Mouse (Mus musculus) kidney, adult 11 months (tissue): Measurements from ENCODE around the gene Brf1.
A peak's percentile ranks its signal among the peaks of the same experiment; 100 is the strongest.

ENCODE experiments used
- DNase-seq: peaks from one replicate; pipeline ENCODE4 v3.0.0; 2022

Gene Brf1

DNA sequence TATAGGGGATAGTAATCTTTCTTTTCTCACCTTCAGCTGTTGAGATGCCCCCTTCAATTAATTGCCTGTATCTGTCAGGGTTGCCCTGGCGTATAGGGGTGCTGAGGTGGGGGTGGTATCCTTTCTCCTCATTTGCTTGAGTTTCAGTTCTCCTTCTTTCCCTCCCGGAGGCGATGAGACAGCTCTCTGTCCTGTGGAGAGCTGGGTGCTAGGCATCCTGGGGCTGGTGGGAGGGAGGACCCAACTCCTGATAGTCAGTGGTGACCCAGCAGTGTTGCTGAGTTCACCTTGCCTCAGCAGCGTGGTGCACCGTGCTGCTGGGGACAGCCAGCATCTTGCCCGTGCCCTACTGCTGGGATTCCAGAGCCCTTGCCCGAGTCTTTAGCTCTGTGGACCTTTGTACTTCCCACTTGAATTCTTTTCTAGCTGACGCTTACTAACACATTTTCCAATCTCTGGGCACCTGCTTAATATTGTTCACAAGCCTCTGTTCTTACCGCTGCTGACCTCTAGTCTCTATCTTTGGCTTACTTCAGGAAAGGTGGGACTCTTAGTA is 17.0 kb upstream of the Brf1 start:
- peak; percentile 35 for DNase-seq

DNA sequence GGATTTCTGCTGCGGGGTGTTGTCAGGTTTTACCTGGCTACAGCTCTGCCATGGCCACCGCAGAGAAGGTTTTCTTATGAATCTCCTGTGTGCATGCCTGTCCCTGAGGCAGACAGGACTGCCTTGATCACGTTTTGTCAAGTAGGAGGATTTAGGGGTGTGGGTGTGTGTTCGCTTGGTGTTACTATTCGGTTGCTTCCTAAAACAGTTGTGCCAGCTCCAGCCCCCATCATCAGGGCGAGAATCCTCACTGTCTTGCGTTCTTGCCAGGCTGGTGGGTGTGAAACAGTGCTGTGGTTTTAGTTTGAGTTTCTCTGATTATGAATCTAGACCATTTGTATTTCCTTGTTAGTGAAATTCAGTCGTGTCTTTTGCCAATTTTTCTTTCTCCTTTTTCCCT is 16.5 kb upstream of the Brf1 start:
- no peak for DNase-seq

DNA sequence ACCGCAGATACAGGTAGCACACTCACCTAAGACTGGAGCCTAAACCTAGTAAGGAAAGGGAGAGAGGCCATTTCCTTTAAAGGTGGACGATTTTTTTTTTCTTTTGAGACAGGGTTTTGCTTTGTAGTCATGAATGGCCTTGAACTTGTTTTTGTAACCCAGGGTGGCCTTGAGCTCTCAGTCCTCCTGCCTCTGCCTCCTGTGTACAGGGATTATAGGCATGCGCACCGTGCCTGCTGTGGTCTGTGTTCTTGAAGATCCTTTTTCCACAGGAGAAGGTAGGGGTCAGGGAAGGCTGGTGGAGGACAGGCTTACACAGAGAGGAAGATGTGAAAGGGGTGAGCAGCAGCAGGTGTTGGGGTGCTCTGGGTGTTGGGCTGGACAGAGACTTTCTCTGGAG is 15.5 kb upstream of the Brf1 start:
- no peak for DNase-seq

DNA sequence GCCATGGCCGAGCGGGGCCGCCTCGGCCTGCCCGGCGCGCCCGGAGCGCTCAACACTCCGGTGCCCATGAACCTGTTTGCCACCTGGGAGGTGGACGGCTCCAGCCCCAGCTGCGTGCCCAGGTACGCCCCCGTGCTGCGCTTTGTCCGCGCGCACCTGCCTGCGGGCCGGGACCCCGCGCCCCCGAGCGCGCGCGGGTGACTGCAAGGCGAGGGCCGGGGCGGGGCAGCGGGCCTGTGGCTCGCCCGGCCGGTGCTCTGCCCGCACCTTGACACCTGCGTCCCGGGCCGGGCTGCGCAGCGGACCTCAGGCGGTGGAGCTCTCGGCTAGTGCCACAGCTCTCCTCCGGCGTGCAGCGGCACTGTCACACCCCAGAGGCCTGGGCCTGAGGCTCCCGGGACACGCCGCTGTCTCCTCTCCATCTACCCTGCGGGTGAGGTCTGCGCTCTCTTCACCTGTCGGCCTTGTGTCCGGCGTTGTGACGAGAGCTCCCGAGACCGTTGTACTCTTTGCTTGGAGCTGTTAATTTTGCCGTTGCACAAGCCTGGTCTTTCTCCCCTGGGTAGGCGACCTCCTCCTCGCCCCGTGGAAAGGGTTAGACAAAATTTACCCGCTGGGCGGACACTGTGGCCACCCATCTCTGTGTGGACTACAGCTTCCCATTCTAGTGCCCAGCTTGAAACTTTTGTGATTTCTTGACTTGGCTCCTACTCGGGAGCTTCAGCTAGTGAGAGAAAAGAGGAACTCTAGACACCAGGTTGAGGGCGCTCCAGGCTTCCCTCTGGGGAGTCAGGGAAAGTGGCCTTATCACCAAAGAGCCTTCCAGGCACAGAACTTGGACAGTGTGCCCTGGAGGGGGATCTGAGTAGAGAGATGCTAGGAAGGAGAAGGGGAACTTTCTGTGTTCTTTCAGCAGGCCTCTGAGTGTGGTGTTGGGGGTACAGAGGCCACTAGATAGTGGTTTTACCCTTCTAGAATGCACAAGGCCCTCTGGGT is 14.4 kb upstream of the Brf1 start:
- peak; percentile 57 for DNase-seq

DNA sequence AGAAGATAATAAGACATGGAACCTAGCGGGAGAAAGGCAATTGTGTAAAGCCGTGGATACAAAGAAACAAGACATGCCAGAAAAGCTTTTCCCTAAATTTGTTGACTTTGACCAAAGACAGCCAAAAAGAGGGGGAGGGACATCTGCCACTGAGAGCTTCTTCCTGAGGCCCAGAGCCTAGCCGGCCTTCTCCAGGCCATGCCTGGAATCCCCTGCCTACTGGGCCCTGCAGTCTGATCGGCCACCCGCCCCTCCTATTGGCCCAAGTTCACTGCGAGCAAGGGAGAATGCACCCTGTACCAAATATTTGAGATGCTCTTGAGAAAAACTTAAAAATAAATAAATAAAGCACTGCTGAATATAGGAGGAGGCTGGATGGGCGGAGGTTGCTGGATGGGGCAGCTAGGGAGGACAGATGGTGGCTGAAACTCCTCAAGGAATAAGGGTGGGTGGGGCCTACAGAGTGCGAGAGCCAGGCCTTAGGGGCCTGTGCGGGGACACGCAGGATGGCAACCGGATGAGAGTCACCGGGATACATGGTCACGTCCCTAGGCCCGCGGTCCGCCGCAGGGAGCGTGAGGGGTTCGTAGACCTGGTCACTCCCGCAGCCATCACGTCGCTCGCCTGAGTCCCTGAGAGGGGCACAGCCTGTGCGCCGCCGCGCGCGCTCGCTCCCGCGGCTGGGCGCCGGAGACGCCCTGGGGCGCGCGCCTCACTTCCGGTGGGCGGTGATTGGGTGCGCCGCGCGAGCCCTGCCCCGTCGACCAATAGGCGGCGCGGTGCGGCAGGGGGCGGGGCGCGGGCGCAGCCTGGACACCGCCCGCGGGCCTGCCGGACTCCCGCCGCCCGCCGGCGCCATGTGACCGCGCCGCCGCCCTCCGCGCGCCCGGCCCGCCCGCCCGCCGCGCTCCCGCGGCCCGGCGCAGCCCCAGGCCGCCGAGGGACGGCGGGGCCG is 13.4 kb upstream of the Brf1 start, which contains the start of gene Pacs2:
Gene Pacs2, plus strand, starts transcription at position 905 of the 955 bp plus-strand sequence.
- peak; percentile 89 for DNase-seq

DNA sequence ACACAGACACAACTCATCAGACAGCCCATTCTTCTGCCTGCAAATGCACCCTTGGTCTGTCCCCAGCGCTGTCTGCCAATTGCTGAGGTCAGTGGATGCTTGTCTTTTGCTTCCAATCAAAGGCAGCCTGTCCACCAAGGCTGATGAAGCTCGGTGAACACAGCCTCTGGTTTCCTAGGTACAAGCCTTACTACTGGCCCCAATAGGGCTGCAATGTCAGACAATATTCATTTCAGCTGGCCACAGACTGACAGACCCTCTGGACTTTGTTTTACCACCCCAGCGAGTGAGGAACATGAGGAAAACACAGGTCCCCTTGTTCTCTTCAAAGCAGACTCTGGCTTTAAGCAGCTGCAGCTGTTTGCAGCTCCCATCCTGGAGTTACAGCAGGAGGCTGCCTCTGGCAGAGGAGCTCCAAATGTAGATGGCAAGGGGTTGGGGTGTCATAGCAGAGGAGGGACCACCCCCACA is 12.6 kb upstream of the Brf1 start:
- no peak for DNase-seq

DNA sequence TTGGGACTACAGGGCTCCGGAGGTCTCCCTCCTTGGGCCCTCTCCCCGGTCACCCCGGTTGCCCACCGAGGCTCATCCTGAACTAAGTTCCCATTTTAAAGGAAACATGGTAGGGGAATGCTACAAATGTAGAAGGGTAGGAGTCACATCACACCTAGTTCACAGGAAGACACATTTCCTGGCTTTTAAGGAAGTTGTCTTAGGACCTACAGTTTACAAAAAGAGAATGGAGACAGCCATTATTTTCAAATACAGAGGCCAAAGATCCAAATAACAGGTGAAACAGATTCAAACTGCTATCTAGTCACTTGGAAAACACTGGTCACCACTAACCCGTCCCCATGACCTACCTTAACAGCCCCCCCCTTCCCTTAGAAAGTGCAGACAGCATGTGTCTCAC is 11.9 kb upstream of the Brf1 start:
- DNase-seq, result no peak

DNA sequence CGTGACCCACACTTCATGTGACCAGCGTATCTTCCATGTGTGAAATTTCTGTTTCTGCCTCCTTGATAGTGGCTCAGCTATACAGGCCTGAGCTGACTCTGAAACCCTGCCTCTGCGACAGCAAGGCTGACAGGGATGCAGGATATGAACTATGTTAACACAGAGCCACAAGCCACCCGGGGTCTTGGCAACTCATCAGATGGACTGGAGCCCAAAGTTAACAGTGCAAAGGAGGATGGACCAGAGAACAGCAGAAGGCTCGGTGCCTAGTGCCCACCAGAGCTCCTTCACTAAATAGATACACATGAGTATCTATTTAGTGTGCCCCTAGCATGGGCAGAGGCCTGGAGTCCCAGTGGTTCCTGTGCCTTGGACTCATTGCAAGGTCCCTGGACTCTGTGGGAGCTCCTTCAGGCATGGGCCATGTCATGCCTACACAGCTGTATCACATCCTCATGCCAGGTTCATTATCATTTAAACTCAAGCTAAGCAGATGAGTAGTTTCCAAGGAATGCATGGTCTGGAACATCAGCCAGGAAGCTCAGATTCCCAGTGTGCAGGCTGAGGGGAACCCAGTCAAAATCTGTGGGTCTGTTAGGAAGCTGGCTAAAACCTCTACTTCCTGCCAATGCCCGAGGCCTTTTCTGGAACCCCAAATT is 11.3 kb upstream of the Brf1 start:
- DNase-seq, result peak; percentile 44

DNA sequence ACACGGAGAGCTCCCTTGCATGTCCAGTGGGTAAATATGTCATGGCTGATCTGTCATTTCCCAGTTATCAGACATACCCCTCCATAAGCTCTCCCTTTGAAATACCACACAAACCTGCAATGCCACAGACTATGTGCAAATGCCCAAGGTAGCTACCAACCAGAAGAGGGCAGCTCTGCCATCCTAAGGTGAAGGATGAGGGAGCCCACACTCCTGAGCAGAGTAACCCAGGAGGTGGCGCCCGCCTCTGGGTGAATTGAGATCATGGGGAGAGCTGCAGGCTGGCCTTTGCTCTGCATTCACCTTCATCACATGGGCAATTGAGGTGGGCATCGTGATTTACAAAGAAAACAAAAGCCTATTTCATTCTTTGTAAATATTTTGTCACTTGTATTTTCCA is 4.5 kb upstream of the Brf1 start:
- peak; percentile 85 for DNase-seq

DNA sequence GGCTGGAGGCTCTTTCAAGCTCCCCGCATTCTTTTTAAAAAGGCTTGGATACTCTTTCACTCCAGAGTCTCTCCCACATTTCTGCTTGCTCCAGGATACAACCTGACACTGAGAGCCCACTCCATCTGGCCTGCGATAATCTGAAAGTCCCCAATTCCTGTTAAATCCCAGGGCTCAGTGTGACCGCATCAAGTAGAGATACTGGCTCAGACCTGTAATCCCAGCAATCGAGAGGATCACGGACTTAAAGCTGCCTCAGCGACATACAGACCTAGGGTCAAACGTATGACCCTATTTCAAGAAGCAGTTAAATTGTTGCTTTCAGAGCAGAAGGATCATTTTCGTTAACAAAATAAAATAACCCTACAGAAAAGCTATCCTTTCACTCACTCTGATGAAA is 3.5 kb upstream of the Brf1 start:
- DNase-seq, result no peak

DNA sequence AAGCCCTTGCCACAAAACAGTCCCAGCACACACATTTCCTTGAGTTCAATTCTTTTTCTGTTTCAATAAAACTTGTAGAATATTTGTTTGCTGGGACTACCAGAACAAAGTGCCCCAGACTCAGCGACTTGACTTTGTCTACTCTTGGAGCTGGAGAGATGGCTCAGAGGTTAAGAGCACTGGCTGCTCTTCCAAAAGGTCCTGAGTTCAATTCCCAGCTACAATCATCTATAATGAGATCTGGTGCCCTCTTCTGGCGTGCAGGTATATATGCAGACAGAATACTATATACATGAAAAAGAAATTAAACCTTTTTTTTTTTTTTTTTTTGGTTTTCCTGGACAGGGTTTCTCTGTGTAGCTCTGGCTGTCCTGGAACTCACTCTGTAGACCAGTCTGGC is 2.2 kb upstream of the Brf1 start:
- DNase-seq, result no peak

DNA sequence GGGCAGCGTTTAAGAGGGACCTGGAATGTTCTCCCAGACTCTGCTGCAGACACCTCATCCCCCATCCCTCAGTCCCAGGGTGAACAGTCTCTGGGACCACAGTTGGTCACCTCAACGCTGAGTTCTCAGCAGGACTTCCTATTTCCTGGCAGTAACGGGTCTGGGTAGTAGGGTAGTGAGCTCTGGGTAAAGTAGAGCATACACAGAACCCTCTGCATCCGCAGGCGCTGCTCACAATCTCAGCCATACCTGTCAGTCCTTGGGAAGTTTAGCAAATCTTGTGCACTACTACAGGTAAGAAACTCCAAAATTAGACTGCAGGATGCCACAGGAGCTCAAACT is 600 bp upstream of the Brf1 start:
- DNase-seq, result no peak

DNA sequence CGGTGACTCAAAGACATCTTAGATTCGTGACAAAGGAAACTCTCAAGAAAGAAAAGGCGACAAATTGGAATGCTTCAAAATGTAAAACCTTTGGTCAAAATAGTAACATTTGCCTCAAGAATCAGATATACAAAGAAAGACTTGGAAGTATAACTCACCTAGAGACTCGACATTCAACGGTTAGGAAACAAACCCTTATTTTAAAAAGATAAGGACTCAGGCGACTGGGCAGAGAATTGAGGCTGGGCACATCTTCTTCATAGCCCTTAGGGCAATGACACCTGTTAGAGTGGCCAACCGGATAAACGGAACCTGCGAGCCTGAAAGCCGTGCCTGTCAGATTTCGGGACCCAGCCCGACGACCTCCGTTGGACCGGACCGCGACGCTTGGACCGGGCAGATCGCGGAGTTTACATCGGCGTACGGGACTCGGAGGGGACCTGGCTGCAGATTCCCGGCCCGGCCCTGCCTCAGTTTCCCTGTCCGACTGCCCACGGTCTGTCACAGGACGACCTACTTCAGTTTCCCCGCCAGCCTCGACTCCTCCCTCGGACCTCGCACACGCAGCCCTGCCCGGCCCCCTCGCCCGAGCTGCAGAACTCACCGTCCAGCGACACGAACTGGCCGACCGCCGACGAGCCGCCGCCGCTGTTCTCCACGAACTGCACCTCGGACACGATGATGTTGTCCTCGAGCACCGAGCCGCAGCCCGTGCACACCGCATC is 773 bp downstream of the Brf1 start:
- no peak for DNase-seq

DNA sequence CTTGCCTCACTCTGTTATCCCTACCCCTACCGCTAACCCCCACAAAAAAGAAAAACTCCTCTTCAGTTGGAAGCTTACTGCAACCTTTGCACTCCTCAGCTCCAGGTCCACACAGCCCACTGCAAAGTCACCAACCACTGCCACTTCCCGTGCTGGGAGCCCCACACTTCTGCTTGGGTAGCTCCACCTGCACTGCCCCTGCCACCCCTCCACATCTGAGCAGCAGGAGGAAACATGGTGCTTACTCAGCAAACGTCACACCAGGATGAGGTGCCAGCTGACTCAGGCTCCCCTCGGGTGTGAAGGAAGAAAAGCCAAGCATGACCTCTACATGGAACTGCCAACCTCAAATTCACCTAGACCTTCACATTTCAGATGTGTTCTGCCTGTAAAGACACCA is 6.4 kb downstream of the Brf1 start:
- no peak for DNase-seq

DNA sequence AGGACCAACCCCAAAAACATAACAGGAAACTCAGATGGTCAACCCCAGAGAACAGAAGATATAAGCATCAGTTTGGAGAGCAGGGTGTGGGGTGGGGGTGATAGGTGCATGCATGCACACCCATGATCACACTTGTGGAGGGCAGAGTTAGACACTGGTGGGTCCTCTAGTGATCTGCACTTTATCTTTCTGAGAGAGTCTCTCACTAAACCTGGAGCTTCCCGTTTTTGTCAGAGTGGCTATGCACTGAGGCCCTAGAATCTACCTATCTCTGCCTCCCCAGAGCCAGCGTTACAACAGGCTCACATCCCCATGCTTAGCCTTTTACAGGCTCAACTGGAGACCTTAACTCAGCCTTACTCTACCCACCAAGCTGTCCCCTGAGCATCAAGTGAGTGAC is 9.1 kb downstream of the Brf1 start:
- no peak for DNase-seq

DNA sequence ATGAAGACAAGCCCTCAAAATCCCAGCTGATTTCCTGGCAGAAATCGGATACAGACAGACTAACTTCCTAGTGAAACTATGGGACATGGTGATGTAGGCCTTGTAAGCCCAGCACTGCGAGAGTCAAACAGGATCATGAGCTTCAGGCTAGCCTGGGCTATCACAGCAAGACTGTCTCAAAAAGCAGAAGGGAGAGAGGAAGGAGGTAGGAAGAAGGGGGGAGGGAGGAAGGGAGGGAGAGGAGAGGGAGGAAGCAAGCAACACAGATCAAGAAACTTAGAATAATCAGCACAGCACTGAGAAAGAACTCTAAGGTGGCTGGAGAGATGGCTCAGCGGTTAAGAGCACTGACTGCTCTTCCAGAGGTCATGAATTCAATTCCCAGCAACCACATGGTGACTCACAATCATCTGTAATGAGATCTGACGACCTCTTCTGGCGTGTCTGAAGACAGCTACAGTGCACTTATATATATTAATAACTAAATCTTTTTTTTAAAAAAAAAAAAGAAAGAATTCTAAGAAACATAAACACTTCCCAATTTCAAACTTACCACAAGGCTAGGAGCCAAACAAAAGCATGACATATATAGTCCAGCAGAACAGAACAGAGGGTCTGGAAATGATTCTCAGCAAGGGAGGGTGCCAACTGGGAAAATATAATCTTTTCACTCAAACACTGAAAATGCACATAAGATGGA is 9.6 kb downstream of the Brf1 start:
- no peak for DNase-seq

DNA sequence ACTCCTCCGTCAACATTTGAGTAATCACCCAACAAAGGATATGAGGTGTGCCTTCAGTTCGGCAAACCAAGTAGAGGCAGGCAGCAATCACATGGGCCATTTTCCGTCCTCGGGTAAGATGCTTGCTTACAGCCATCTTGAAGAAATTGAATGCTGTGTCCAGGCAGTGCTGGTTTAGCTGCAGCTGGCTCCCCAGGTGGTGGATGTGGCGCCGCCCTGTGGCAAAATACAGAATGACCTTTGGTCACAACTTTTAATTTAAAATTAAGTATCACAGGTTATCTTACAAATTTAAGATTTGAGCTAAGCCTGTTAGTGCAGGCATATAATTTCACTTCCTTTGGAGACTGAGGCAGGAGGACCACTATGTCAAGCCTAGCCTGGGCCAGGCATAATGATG is 12.6 kb downstream of the Brf1 start:
- DNase-seq, result no peak

DNA sequence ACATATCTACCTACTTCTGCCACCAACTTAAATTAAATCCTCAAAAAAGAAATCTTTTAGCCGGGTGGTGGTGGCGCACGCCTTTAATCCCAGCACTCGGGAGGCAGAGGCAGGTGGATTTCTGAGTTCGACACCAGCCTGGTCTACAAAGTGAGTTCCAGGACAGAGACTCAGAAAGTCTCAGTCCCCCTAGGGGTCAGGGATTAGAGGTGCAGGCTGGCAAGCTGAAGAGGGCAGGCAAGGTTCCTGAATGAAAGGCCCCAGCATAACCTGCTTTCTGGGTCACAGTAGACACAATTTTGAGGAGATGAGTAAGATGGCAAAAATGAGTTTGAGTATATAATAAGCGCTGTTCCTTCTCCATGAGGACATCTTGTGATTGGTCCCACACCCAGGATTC is 15.2 kb downstream of the Brf1 start:
- DNase-seq, result no peak

DNA sequence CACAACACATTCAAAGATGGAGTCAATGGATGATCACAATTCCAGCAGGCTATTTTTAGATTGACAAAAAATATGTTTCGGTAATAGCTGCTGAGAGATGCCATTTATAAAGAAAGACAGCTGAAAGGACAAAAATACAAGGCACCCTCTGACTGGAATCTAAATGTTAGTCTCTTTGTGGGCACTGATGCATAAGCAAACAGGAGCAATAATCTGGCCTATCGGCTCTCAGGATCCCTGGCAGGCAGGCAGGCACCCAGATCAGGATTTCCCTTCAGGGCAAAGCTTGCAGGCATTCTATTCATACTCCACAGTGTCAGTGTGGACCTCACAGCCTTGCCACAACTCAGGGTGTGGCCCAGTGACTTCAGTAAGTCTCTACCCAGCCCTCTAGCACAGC is 18.5 kb downstream of the Brf1 start:
- DNase-seq, result no peak

DNA sequence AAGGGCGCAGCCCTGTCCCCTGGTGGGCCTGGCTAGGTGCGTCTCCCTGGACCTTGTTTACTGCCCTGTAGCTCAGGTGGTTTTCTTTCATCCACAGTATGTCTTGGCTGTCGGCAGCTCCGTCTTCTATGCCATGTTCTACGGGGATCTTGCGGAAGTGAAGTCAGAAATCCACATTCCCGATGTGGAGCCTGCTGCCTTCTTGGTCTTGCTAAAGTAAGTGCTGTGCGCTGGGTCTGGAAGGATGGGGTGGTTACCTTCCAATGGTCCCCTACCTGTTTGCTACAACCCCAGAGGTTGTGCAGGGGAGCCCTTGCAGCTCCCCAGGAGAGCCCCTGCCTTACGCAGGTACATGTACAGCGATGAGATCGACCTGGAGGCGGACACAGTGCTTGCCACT is 23.3 kb downstream of the Brf1 start:
- no peak for DNase-seq

DNA sequence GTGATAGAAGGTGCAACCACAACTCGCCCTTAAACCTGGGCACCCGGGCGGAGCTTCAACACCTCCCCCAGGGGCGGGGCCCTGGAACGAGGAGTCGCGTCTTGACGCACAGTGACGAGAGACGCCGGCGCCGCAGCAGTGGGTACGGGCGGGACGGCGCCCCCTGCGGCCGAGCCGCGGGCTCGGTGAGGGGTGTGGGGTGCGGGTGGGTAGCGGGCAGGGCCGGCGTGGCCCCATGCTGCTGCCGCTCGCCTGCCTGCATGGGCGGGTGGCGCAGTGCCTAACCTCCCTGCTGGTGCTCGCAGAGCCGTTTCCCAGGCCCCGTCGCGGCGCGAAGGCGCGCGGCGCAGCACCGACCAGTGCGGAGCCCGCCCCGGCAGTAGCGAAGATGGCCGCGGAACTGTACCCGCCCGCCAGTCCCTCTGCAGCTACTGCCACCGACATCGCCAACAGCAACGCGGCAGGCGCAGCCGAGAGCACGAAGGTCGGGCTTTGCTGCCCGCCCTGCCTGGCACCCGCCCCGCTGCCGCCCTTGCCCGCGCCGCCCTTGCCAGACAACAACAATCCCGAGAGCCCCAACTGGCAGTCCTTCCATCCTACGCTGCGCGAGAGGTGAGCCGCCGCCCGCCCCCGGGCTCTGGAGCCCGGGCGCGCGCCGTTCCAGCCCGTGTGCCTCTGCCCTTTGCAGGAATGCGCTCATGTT is 24.0 kb downstream of the Brf1 start, which contains the start of gene Btbd6:
Gene Btbd6, plus strand, starts transcription at position 112 of the 703 bp plus-strand sequence.
- peak; percentile 91 for DNase-seq
